Mouse (Mus musculus) embryo, embryonic 10 days (tissue): ENCODE measurements at regions not wholly inside any gene's neighbourhood (a gene's known extent, or its start where the extent isn't known, plus 50 kb on each side); places are given as distances from the start of the nearest gene placed in this dataset.
A peak's percentile ranks its signal among the peaks of the same experiment; 100 is the strongest.

Experiments used
- DNase-seq: peaks from one replicate; pipeline ENCODE4 v3.0.0-alpha.2; 2015; ENCODE audit warnings: low spot score

DNA sequence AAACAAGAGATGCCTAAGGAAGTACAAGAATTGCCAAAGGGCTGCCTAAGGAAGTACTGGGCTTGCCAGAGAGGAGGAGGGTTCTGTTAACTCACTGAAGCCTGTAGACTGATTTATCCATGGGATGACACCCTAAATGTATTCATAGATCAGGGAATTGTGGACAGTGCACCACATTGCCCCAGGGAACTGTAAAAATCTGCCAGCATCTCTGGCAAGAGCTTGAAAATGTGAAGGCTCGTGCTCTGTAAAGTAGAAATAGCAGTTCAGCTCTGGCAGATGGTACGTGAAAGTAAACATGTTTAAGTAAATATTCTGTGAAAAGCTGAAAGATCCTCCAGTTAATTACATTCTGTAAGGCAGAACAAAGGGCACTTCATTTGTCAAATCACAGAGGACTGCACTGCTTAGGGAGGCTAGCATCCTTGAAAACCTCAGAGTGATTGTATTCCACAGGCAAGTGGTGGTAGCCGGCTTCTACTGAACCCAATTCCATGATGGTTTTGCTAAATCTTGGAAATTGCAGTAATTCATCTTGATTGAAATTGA lies 445.9 kb upstream of the Grin3a start:
- DNase-seq: no peak

- no peak for DNase-seq
Observed at GRCm38 (mm10) chr4:50286602-50287001, 441.1 kb upstream of the Grin3a start.

- no peak for DNase-seq
Observed at GRCm38 (mm10) chr4:50259012-50259601, 413.6 kb upstream of the Grin3a start.

DNA sequence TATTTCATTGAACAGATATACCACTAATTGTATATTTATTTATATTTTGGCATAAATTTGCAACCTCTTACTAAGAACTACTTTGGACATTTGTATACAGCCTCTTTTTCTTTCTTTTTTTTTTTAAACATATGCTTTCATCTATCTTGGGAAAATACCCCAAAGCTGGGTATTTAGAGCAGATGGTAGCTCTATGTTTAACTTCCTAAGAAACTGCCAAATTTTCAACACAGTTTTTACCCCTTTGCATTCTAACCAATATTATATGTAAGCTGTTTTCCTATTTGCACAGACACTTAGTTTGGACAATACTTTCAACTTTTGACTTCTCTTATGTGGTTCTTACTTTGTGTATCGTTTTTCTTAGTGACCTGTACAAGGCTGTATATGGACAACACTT lies 396.5 kb upstream of the Grin3a start:
- no peak for DNase-seq

- DNase-seq: no peak
Observed at GRCm38 (mm10) chr4:50240951-50241350, 395.4 kb upstream of the Grin3a start.

DNA sequence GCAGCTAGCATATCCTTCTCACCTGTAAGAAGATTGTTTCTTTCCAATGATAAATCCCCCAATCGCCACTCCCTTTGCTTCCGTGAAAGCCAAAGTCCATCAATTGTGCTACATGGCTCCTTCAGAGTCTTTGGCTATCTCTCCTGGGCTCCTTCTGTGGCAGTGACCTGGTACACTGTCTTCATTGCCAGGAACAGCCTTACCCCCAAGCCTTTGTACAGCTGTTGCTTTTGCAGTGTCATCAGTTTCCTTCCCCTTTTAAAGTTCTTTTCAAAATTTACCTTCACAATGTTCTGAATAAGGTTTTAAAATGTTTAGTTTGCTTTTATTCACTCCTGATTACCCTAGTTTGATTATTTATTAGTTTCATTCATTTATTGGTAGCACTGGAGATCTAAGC lies 393.8 kb upstream of the Grin3a start:
- no peak for DNase-seq

DNA sequence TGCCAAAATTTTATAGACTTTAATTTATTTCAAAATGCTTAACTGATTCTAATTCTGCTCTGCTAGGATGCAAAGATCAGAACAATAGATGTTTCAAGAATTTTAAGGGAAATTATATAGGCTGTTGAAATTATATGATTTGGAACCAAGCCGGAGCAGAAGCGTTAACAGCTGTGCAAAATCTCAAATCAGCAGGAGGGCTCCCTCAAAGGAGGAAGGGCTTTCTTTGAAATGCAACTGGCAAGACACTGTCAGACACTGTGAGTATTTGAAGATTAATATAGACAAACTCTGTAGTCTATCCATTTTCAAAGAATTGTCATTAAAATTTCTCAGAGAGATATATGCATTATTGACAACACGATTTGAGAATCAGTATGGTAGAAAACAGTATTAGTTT lies 389.9 kb upstream of the Grin3a start:
- no peak for DNase-seq

DNA sequence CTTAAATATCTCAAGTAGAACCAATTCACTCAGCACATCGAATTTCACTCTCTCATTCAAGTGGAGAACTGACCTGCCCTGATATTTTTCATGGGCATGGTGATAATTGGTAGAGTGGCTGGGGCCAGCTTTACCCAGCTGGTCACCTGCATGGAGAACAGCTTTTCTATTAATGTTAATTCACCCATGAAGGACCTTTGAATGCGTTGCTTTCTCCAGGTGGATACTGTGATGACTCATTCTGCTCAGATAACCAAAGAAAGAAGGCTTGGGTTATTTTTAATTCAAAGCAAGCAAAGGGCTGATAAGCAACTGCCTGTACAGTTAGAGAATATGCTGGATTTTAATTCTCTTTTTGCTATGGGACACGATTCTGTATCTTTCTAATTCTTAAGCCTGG lies 357.8 kb upstream of the Grin3a start:
- no peak for DNase-seq

DNA sequence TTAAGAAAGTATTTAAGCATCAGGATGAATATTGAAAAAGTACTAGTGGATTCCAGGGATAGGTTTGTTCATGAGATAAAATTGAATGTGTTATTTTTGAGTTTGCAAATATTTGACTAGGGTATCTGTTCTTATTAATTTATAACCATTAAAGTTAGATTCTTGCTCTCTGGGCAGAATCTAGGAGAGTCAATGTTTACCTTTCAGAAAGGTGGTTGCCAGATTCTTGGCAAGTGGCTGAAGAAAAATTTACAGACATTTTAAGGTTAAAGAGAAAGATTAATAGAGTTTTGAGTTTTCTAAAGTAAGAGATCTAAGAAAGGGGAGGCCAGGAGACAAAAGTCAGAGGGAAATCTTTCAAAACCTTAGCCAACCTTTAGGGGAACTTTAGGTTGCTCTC lies 331.7 kb upstream of the Grin3a start:
- no peak for DNase-seq

GRCm38 (mm10) chr4:50176656-50177055 lies 331.1 kb upstream of the Grin3a start:
- no peak for DNase-seq

DNA sequence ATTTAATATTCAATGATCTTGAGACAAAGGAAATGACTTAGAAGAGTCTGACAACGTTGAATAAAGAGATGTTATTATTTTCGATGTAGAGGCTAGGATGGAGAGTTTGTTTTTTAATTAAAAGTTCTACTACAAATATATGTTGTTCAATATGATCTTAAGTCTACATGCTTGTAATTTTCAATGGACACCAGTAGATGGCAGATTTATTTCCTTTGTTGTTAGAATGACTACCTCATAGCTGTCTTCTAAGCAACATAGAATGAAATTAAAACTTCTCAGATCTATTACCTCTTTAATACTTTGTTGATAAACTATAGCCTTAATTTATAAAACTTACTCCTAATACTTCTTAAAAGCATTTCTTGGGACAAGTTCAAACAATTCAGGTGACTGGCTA lies 315.3 kb upstream of the Grin3a start:
- no peak for DNase-seq

DNA sequence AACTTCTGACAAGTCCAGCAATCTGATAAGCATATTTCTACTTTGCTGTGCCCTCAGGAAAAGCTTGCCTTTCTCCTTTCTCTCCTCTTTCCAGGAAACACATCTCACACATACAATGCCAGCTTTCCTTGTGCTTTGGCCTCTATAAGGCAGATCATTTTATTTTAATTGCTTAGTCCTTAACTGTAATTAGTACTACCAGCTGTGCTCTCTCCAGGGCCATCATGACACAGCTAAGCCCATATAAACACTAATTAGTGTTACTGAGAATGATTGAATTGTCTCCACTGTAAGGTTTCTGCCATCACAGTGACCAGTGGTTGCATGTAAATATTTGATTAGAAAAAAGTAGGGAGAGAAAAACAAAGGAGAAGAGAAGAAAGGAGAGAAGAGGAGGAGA lies 300.4 kb upstream of the Grin3a start:
- no peak for DNase-seq

- DNase-seq: no peak
Observed at GRCm38 (mm10) chr4:50130262-50130661, 284.7 kb upstream of the Grin3a start.

GRCm38 (mm10) chr4:50106557-50106956 lies 261.0 kb upstream of the Grin3a start:
- no peak for DNase-seq

- DNase-seq: no peak
Observed at GRCm38 (mm10) chr4:50087860-50088259, 242.3 kb upstream of the Grin3a start.

DNA sequence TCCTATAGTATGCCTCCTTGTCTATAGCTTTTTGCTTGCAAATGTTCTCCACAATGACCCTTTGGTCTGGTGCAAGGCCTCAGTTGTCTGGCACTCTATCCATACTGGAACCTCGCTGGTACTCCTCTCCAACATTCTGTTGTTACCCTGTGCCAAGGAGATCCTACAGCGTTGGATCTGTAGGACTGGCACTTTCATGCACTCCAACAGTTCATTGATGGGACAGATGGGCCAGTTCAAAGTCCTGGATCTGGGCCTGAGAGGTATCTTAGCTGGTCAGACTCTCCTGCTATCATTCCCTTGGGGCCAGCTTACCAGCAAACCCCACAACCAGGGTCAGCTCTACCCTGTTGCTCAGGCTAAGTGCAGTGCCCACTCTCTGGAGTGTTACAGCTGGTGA lies 241.1 kb upstream of the Grin3a start:
- no peak for DNase-seq

- DNase-seq: no peak
Observed at GRCm38 (mm10) chr4:50055519-50055918, 210.0 kb upstream of the Grin3a start.

- DNase-seq: no peak
Observed at GRCm38 (mm10) chr4:50041476-50041875, 195.9 kb upstream of the Grin3a start.

DNA sequence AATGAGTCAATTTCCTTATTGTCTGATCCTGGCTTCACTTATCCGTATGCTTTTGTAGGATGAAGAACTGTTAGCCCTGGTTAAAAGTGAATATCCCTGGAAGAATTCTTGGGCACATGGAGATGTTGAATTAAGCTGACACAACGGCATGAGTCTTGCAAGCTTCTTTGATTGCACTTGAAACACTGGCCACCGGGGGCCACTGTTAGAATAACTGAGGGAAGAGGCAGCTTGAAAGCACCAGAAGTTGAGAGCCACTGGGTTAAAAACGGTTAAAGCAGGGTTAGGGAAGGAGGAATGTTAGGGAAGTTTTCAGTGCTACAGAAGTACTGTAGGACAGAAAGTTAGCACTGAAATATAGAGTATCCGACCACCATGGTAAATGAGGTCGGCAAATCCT lies 190.5 kb upstream of the Grin3a start:
- DNase-seq: peak; percentile 14

DNA sequence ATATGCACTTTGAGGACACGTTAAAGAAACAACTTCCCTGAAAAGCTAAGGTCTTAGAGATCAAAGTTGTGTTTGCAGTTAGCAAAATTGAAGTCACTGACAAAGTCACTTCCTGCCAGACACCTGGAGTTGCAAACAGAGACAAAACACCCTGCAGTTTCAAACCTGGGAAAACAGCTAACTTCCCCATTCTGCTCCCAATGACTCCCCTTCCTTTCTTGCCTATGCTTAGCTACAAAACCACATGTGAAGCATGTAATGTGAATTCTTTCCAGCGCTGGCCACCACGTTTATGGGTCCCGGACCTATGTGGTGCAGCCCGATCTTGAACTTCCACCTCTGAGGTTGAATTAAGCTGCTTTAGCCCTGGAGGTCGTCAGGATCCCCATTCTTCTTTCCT lies 179.8 kb upstream of the Grin3a start:
- no peak for DNase-seq
